Mouse (Mus musculus) spleen, postnatal 10 days (tissue): Measurements from ENCODE around the gene Zbtb39.
"Not testable (repeated sequence)": the region's sequence is repeated elsewhere in the genome, so short reads cannot be mapped to it uniquely, and the experiment has no call there.

Experiments used
- DNase-seq, 2 experiments: peaks; one replicate each; pipeline ENCODE4 v3.0.0; 2021 to 2022; ENCODE audit warnings: low spot score in 2 of 2

Zbtb39 gene

GRCm38 (mm10) chr10:127737552-127737951, 1.8 kb upstream of the Zbtb39 start:
- DNase-seq: no peak

- peak; percentile 51 to 76 for DNase-seq
These were observed 1.0 kb upstream of the Zbtb39 start for GRCm38 (mm10) chr10:127738151-127738882.

GRCm38 (mm10) chr10:127739661-127740161, 373 bp downstream of the Zbtb39 start:
- DNase-seq: peak; percentile 53 to 66

GRCm38 (mm10) chr10:127744661-127745060, 5.3 kb downstream of the Zbtb39 start:
- peak in 1 of 2 experiments; percentile 68 for DNase-seq

GRCm38 (mm10) chr10:127745886-127746285, 6.5 kb downstream of the Zbtb39 start:
- DNase-seq: no peak

GRCm38 (mm10) chr10:127747254-127747653, 7.9 kb downstream of the Zbtb39 start:
- no peak for DNase-seq

- no peak for DNase-seq
These were observed 9.7 kb downstream of the Zbtb39 start for GRCm38 (mm10) chr10:127748847-127749612.

- DNase-seq: no peak
These were observed 10.9 kb downstream of the Zbtb39 start for GRCm38 (mm10) chr10:127750136-127750777.

- DNase-seq: peak in 1 of 2 experiments; percentile 17
These were observed 12.2 kb downstream of the Zbtb39 start, which contains the start of gene Gpr182 for GRCm38 (mm10) chr10:127751548-127751947. Gene Gpr182 (minus strand): TSS chr10:127751732.

- peak in 1 of 2 experiments; percentile 7 for DNase-seq
These were observed 15.3 kb downstream of the Zbtb39 start for GRCm38 (mm10) chr10:127754566-127755166.

GRCm38 (mm10) chr10:127755246-127755645, 15.9 kb downstream of the Zbtb39 start:
- DNase-seq: peak in 1 of 2 experiments; percentile 3

- DNase-seq: peak in 1 of 2 experiments; percentile 16
These were observed 16.6 kb downstream of the Zbtb39 start for GRCm38 (mm10) chr10:127755770-127756468.

- peak in 1 of 2 experiments; percentile 4 for DNase-seq
These were observed 20.1 kb downstream of the Zbtb39 start, which contains the start of the genes Rdh1 and Rdh16f1 for GRCm38 (mm10) chr10:127759181-127760110. Gene Rdh1 (plus strand): TSS chr10:127759721. Gene Rdh16f1 (plus strand): TSS chr10:127759787.

- DNase-seq: not testable (repeated sequence)
These were observed 23.6 kb downstream of the Zbtb39 start for GRCm38 (mm10) chr10:127762926-127763325.

- DNase-seq: no peak
These were observed 24.8 kb downstream of the Zbtb39 start for GRCm38 (mm10) chr10:127763914-127764680.

GRCm38 (mm10) chr10:127766564-127766963, 27.2 kb downstream of the Zbtb39 start:
- DNase-seq: no peak

- no peak for DNase-seq
These were observed 36.7 kb downstream of the Zbtb39 start, which contains the start of gene Rdh9 for GRCm38 (mm10) chr10:127776011-127776410. Gene Rdh9 (plus strand): TSS chr10:127776386.

- DNase-seq: not testable (repeated sequence)
These were observed 43.0 kb downstream of the Zbtb39 start for GRCm38 (mm10) chr10:127782321-127782720.

GRCm38 (mm10) chr10:127785411-127785810, 46.1 kb downstream of the Zbtb39 start:
- DNase-seq: not testable (repeated sequence)
